Mouse (Mus musculus) midbrain, embryonic 12.5 days (tissue): ENCODE data around the gene Neurog1. TPM values are rescaled to one million over a fixed set of nuclear protein-coding genes. Genes with fewer than 3 reads are reported as not detected.

ENCODE experiments used
- polyA plus RNA-seq: library from polyadenylated mRNA; unstranded; fragments of >200 nt; fragmentation: Nextera tagmentation; extraction: Ambion mirVana; gene quantifications from 2 replicates; pipeline ENCODE4 v1.2.1, GENCODE M21; 2016

Neurog1 gene
- polyA plus RNA-seq, 1 experiment from 2014 or later = 38.0 TPM

Other genes starting within 250 kb of the Neurog1 start
- gene H2afy, start 115.8 kb downstream of the Neurog1 start, polyA plus RNA-seq = 584 TPM in 2 replicates
- gene Tifab, start 73.3 kb downstream of the Neurog1 start, polyA plus RNA-seq = 0.69 and 1.1 TPM in 2 replicates
- 27.5 and 37.6 TPM in 2 replicates for gene Cxcl14, start 44.4 kb upstream of the Neurog1 start, polyA plus RNA-seq
- not detected in 2 replicates for gene Gm3045, start 174.4 kb upstream of the Neurog1 start, polyA plus RNA-seq
- not detected in 2 replicates for gene Slc25a48, start 186.2 kb upstream of the Neurog1 start, polyA plus RNA-seq
- gene Il9, start 230.1 kb upstream of the Neurog1 start, polyA plus RNA-seq = not detected in 2 replicates